Mouse (Mus musculus): ENCODE data around the gene Gga1.
A peak's percentile ranks its signal among the peaks of the same experiment; 100 is the strongest.

The Gga1 gene

DNA sequence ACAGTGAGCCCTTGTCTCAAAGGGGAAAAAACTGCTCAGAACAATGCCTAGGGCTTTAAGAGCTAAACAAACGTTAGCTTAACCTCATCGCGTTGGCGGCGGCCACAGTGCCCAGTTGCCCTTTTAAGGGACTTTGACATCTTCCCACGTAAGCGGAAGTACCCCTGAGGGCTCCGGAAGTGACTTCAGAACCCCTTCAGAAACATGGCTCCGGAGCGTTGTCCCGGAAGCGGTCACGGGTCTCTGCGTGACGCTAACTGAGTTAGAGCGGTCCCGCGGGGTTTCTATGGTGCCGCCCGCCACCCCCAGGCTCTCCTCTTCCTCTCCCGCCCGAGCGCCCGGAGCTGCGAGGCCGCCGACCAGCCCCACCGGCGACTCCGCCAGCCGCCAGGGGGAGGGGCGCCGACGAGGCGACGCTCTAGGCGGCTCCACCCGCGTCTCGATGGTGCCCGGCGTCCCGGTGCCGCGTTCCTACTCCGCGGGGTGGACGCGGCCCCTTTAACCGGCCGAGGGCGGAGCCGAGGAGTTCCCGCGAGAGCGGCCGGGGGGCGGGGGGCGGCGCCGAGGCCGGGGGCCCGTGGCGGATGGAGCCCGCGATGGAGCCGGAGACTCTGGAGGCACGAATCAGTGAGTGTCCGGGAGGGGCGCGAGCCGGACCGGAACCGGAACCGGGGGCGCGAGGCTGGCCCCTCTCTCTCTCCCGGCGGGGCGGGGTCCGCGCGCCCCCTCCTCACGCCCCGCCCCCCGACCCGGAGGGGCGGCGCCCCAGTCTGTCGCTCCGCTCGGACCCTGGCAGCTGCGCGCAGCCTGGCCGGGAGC is at the start of gene Gga1:
Gene Gga1, plus strand, starts transcription at position 200 of the 819 bp plus-strand sequence.
- DNase-seq: peak; percentile 95

DNA sequence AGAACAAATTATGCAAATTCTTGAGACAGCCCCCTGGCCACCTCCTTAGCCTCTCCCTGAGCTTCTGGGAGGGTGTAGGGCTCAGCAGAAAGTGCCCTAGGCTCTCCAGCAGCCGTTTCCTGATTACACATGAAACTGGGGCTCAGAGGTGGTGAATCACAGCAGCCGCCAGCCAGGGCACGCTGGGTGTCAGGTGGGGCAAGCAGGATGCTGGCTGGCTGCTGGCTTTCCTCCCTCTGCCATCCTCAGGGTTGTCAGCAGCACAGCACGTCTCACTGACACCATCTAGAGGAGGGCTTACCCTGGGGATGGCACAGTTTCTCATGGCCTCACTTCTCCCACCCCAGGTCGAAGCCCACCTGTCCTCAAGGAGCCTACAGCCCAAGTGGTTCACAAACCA is 48.7 kb upstream of the Gga1 start:
- no peak for DNase-seq

DNA sequence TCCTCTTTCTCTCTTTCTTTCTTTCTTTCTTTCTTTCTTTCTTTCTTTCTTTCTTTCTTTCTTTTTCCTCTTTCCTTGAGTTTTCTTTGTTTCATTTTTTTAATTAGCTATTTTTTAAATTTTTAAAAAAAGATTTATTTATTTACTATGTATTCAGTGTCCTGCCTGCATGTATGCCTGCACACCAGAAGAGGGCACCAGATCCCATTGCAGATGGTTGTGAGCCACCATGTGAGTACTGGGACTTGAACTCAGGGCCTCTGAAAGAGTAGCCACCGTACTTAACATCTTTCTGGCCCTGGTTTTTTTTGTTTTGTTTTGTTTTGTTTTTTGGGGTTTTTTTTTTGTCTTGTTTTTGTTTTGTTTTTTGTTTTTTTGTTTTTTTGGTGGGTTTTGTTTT is 47.4 kb upstream of the Gga1 start:
- no peak for DNase-seq

DNA sequence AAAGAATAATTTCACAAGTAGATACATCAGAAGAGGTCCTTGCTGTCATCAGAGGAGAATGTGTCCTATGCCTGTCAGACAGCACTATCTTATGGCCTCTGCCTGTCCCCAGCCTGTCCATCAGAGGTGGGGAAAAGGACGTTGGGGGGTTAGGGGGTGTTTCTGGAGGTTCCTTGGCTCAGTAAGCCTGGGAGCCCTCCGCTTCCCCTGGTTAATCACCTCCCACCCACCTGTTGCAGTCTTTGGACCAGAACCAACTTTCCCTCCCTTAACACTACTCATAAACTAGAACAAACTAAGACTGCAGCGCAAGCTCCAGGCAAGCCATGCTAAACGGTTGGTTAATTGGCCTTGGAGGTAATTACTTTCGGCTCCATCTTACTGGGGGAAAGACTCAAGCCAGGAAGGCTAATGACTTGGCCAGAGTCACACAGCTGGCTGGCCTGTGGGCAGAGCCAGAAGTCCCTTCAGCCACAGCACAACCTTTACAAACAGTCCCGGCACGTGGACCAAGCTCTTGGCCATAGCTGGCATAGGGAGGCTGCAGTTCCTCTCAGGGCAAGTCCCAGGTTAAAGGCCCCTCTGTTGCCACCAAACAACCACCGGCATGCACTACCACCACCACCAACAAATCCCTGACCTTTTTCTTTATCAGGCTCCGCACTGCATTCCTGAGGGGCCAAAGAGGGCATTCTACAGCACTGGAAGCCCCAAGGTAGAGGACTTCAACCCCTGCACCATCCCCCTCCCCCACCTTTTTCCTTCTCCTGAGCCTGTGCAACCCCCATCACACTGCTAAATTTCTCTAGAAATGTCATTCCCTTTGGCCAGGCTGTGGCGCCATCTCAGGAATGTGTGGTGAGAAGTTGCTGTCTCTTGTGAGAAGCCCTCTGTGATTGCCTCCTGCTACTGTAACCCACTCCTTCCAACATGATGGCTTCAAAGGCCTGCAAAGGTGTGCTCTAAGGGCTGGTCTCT is 46.0 kb upstream of the Gga1 start:
- no peak for DNase-seq

DNA sequence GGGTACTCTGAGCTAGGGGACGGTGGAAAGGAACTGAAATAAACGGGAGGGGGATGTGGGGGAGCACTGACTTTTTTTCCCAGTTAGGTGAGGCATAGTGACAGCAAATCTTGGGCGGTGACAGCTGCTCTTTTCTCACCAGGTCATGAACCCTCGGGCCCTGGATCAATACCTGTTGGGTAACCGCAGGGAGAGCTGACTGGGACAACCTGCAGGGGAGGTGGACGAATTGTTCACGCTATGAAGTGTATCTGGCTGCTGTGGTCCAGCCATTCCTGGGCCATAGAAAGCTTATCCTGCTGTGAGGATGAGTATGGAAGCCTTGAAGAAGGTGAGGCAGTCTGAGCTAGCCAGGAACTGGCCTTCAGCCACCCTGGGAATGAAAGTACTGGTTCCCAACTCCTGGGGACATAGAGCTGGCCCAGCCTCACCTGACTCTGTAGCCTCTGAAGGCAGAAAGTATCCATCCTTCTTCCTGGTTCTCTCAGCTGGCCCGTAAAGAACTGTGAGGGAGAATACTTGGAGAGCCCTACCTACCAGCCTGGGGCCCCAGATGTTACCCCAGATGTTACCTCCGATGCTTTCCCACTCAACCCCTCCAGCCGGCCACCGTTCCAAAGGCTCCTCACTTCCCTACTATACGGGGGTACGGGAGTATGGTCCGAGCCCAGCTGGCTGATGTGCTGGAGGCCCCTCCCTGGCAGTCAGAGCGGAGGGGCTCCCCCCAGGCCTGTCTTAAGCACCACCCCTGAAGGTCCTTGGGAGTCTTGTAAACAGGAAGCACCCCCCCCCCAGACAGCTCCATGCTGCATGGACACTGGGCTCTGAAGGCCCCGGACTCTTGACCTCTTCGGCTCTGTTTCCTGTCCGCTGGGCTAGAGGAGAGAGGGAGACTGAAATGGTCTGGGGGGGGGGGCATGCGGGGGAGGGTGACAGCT is 45.0 kb upstream of the Gga1 start:
- no peak for DNase-seq

DNA sequence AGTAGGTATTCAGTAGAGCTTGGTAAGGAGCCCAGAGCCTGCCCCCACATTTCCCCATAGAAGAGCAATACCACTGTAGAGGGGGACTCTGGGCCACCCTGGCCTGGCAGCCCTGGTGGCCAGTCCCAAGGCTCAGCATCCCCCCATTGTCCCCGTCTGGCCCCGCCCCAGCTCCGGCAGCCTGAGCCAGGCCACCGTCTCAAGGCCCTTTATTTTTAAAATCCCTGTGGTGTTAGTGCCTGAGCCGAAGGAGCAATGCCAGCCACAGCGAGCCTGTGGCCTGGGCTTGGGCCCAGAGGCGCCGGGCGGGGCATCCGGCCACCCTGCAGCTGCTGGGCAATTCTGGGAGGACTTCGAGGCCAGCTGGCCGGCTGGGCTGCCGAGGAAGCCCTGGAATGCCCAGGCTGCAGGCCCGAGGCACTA is 44.3 kb upstream of the Gga1 start:
- peak; percentile 42 for DNase-seq

DNA sequence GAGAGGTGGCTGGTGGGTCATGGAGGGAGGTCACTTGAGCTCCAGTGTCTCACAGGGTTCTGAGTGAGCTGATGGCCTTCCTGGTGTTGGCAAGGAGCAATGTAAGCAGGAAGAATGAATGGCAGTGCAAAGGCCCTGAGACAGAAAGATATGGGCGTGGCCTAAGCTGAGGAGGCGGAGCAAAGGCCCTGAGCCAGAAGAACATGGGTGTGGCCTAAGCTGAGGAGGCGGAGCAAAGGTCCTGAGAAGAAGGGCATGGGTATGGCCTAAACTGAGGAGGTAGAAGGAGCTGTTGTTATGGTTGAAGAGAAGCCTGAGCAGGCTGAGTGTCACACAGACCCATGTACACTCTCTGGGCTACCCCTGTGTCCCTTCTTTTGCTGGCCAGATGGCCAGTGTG is 43.4 kb upstream of the Gga1 start:
- DNase-seq: no peak

DNA sequence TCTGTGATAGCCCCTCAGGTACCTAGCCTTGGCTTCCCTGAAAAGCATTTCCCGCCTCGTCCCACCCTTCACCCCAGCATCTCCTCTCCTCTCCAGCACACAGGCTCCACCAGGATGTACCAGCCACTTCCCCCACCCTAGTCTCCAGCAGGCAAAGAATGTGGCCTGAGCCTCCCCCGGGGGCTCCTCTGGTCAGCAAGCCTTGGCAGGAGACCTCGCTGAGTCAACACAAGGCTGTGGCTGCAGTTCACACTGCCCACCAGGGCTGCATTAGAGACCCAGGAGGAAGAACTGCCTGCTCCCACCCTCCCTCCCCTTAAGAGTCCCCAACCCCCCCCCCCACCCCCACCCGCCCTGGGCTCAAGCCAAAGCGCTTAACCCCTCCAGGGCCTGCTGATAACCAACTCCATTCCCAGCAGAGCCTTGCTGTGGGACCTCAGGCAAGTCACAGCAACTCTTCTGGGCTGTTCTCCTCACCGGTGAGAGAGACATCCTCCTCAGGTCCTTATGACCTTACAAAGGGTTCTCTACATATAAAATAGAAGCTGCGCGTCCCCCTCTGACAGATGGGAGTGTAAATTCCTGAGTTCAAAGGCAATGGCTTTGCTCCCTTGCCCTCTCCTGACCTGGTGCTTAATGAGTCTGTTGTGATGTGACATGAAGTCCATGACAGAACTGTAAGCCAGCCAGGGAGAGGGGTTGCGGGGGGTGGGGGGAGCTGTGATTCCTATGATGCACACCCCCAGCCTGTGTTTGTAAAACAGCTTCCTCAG is 42.6 kb upstream of the Gga1 start:
- no peak for DNase-seq

DNA sequence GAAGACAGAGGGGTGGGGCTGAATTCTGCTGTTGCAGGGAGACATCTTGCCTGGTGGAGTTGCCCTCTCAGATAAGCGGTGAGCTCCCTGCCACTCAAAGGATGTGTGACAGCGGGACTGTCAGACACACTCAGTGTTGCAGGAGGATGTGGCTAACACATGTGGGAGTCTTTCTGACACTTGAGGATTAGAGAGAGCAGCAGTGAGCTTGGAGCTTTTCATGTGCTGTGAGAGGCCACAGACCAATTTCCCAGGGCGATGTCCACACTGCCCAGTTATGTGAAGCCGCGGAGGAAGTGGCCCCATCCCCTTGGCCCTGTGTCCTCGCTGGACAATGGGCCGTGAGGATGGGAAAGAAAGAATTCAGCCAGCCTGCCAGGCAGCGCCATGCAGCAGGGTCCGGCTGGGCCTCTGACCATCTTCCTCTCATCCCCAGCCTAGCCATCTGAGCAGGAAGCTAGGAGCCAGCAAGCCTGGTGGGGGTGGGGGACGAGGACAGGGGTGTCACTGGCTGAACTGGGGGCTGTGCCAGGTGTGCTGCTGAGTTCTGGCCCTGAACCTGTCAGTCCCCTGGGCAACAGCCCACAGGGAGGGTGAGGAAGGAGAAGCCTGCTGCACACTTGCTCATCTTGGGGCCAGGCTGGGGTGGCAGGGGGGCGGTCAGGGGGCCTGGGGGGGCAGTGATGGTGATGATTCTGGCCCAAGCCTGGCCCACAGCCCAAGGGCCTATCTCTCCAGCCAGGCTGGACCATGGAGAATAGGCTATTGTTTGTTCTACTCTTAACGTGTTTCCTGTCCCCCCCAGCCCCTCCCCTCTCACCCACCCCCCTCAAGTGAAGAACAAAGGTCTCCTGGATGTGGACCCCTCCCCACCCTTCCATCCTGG is 41.5 kb upstream of the Gga1 start:
- DNase-seq: no peak

DNA sequence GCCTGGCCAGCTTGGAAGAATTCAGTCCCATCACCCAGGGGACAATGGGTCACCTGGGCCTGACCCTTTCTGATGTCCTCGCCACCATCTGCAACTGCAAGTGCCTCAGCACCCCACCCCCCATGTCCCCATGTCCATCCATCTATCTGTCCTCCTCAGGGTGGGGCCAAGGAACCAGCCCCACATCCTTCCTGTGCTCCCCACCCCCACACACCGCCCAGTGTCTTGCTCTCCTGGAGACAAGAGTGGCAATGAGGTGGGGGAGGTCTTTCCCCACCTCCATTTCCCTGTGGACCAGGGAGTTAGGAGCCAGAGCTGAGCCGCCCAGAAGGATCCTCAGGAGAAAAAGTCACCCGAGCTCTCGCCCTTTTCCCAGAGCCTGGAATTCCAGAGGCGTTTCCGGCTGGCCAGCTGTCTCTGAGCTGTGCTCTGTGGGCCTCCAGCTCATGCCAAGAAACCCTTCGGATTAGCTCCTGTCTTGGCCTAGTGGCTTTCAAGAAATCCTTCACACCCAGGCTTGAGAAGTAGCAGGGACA is 40.8 kb upstream of the Gga1 start:
- DNase-seq: no peak

DNA sequence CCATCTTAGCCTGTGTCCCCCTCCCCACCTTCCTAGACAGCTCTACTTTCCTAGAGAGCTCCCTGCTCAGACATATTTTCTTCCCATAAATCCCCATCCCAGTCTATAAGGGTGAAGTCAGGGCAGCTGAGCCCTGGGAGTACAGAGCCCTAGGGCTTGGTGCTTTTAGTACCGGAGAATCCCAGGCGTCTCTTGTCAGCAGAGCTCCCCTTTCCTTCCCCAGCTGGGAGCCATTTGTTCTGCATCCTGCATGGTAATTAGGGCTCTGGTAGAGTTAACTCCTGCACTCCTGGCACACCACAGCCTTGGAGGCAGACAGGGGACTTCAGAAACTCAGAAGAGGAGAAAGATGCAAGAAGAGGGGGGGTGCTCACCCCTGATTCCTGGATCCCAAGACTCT is 37.2 kb upstream of the Gga1 start:
- no peak for DNase-seq

DNA sequence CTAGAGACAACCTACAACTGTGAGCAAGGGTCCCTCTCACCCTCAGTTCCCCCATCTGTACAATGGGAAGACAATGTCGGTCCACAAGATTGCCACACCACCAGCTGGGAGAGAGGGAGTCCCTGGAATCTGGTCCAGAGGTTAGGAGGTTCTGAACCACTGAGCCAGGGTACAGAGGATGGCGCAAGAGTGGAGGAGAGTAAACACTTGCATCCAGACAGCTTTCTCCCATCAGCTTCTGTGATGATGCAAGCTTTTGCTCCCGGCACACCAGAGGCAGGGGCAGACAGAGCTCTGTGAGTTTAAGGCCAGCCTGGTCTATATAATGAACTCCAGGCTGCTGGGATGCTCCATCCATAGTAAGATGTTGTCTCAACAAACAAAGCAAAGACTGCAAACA is 36.7 kb upstream of the Gga1 start:
- no peak for DNase-seq

DNA sequence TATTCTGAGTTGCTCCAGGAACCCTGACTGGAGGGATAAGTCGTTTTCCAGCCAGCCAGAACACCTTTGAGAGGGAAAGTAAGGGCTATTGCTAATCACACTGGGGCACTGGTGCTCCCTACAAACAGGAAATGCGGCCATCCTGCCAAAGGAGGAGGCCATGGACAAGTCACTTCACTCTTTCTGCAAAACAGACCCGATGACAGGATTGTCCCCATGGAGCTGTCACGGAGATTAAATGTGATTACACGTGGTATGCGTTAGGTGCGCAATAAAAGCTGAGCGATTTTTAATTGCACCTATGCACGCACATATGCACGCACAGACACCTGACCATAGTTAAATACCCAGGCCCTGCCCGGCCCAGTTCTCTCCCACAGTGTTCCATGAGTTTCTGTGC is 36.2 kb upstream of the Gga1 start:
- DNase-seq: no peak

DNA sequence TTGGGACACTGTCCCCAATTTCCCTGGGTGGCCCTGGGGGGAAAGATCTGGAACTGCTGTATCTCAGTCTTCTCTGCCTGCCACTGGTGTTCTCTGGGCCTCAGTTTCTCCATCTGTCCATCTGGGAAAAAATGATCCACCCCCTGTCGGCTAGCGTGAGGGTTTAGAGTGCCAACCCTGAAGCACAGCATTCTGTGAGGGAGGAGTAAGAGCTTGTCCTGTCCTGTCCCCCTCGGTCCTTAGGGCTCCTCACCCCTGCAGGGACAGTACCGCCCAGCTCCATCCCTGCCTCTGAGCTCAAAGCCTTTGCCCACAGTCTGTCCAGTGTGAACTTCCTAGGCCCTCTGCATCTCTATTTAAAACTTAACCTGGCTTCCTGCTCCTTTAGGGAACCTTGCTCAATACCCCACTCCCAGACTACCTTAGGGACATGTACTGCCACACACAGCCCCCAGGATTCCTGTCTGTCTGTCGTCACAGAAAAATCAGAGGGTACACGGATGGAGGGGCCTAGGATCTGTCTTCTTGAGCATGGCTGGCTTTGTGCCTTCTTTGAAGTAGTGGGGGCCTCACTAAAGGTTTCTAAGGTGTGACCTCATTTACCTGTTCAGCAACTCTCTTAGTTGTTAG is 35.7 kb upstream of the Gga1 start:
- DNase-seq: no peak

DNA sequence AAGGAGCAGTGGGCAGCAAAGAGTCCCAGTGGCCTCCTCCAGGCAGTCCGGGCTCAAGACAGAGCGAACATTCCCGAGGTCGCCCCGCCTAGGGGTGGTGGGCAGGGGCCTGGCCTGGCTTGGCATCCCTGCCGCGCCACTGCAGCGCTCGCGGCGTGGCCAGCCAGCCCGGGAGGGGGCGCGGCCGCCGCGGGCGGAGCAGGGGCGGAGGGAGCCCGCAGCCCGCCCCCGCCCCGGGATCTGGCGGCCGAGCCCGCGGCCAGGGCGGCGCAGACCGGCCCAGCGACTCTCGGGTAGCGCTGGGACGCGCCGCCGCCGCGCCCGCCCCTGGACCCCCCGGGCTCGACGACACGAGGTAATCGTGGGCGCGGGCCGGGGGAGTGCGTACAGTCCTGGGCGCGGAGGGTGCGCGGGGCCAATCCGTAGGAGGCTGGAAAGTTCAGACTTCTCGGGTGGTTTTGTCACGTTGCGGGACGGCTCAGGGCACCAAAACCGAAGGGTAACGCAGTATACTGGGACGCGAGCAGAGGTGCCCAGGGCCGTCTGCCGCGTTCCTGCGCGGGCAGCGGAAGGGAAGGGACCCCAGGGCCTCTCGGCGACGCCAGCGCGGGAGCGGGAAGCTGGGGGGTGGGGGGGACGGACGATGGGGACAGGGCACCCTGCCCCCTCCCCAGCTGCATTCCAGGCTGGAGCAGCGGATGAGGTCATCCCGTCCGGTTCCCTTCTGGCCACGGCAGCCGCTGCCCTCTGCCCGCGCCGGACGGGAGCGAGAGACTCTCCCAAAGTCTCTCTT is 34.4 kb upstream of the Gga1 start, which contains the start of gene Cdc42ep1:
Gene Cdc42ep1, plus strand, starts transcription at position 254 of the 793 bp plus-strand sequence.
- no peak for DNase-seq

DNA sequence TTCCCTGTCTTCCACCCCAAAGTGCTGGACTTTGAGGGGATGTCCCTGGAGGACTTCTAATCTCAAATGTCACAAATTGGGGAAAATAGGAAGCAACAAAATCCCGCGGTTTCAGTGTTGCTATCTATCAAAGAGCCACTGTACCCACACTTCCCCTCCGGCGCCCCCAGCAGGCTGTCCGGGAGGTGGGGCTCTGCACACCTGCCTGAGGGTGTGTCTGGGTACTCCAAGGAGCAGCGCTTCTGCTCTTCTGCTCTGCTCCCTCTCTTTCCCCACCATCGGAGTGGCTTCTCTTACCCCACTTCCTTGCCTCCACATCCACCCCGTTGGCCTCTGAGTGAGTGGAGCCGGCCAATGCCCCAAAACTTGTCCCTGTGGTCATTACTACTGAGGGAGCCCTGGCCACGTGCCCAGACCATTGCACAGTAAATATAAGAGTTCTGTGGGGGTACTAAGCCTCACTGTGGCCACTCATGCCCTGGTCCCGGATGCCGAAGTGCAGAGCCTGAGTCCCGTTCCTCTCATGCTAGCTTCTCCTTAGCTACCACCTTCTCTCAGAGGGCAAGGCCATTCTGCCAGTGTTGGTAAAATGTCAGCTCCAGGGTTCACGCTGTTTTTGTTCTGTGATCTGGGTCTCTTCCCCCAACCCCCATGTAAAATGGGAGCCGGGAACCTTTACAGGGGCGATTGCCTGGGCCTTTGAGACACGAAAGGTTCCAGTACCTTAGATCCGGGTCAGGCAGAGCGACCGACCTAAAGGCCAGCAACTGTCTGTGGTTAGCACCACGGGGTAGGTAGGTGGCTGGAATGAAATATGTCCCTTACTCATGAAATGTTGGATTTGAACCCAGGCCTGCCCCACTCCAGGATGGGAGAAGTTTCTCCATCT is 33.2 kb upstream of the Gga1 start:
- no peak for DNase-seq

DNA sequence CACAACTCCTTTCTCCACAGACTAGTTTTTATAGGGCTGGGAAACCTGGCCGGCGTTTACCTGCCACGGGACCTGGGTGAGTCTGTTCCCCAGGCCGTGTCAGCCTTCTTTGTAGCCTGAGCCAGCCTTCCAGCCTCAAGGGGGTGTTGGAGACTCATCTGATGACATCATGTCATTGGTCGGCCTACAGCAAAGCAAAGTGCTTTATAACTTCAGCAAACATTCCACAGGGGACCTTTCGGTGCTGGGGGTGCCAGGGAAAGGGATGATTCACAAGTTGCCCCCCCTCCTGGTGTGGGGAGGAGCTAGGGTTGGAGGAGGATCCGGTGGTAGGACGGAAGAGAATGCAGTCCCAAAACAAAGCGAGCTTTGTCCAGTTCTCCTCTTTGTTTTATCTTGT is 32.2 kb upstream of the Gga1 start:
- no peak for DNase-seq

DNA sequence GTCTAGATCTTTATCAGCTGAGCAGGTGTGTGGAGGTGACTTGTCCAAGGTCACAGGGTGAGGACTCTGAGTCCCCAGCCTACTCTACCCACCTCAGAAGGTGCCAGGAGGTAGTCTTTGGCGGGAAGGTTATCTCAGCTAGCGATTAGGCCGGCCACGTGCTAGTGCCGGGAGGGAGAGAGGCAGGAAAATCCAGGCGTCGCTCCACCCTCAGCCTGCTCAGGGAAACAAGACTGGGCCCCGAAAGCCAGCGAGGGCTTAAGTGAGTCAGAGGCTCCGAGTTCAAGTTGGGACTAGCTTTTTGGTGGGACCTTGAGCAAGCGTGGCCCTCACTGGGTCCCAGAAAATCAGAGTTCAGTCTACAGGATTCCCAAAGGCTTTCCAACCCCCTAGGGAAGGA is 31.7 kb upstream of the Gga1 start:
- no peak for DNase-seq
